Mouse (Mus musculus): ENCODE measurements around the gene Myof. TPM values are rescaled to one million over a fixed set of nuclear protein-coding genes. Genes with fewer than 3 reads are reported as not detected.

Gene Myof
- total and polyA plus RNA-seq, 2 experiments from 2014 or later, result 1.5 to 5.1 TPM

GRCm38 (mm10) chr19:37925323-37925722 is 118.1 kb downstream of the Myof start:
- Histone ChIP-seq H3K36me3 (ENCODE audit: insufficient read depth) (no peaks in the 10 kb centered on the region), H3K4me1 (ENCODE audit: insufficient read depth) (no peaks in the 10 kb centered on the region), H3K4me3 (ENCODE audit: low read depth, low read length) (no peak overlapping the region), H3K4me2 (ENCODE audit: low read depth) (no peak overlapping the region), H3K9me3 (ENCODE audit: low read length) (no peaks in the 10 kb centered on the region), H3K27me3 (ENCODE audit: insufficient read depth, low read length) (no peaks in the 10 kb centered on the region), H3K27ac (ENCODE audit: low read depth, low read length) (no peak overlapping the region), H3K9ac (no peak overlapping the region)
- TF ChIP-seq CTCF (IDR thresholded peaks at IDR 0.05; ENCODE audit: low read depth), result no peak
- ATAC-seq (no peak), DNase-seq (no peak)
- 92% methylated on average over 3 of the region's 3 CpGs for WGBS

DNA sequence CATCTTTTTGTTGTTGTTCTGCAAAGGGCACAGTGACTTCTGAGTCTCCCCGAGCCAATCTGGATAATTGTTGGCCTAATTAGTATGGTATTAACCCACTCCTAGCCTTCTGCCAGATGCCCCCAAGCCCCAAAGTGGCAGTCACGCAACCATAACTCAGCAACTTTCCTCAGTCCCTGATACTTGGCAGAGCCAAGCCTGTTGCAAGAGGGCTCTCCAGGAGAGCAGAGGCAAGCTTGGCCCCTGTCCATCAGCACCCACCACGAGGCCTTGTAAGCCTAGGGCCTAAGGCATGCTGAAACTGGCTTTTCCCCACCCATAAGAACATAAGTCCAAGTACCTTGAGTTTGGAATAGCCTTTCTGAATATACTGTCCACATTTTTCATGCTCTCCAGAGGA is 119.1 kb downstream of the Myof start:
- WGBS, result 29% methylated on average over 3 of the region's 3 CpGs
- H3K36me3 ChIP-seq (ENCODE audit: insufficient read depth), result no peaks in the 10 kb centered on the region
- no peak for TF ChIP-seq CTCF (IDR thresholded peaks at IDR 0.05; ENCODE audit: low read depth)
- H3K27me3 ChIP-seq (ENCODE audit: insufficient read depth, low read length), result no peaks in the 10 kb centered on the region
- H3K4me1 ChIP-seq (ENCODE audit: insufficient read depth), result no peaks in the 10 kb centered on the region
- ATAC-seq (no peak), DNase-seq (no peak)
- no peak overlapping the region for H3K4me3 ChIP-seq (ENCODE audit: low read depth, low read length)
- no peak overlapping the region for H3K27ac ChIP-seq (ENCODE audit: low read depth, low read length)
- no peak overlapping the region for H3K4me2 ChIP-seq (ENCODE audit: low read depth)
- no peak overlapping the region for H3K9ac ChIP-seq
- H3K9me3 ChIP-seq (ENCODE audit: low read length), result no peaks in the 10 kb centered on the region

GRCm38 (mm10) chr19:37921098-37921497 is 122.3 kb downstream of the Myof start:
- Histone ChIP-seq H3K4me1 (ENCODE audit: insufficient read depth) (no peaks in the 10 kb centered on the region), H3K9me3 (ENCODE audit: low read length) (no peaks in the 10 kb centered on the region), H3K4me3 (ENCODE audit: low read depth, low read length) (no peak overlapping the region), H3K27me3 (ENCODE audit: insufficient read depth, low read length) (no peaks in the 10 kb centered on the region), H3K36me3 (ENCODE audit: insufficient read depth) (no peaks in the 10 kb centered on the region), H3K9ac (no peak overlapping the region), H3K4me2 (ENCODE audit: low read depth) (no peak overlapping the region), H3K27ac (ENCODE audit: low read depth, low read length) (no peak overlapping the region)
- peak; percentile 29; the same call in 1 of the 2 replicates for ATAC-seq
- DNase-seq, result no peak
- 32% methylated on average over 5 of the region's 5 CpGs for WGBS
- TF ChIP-seq CTCF (IDR thresholded peaks at IDR 0.05; ENCODE audit: low read depth), result no peak

GRCm38 (mm10) chr19:37918515-37918932 is 124.9 kb downstream of the Myof start:
- TF ChIP-seq CTCF (IDR thresholded peaks at IDR 0.05; ENCODE audit: low read depth), result no peak
- no peaks in the 10 kb centered on the region for H3K4me1 ChIP-seq (ENCODE audit: insufficient read depth)
- H3K9ac ChIP-seq, result no peak overlapping the region
- H3K4me2 ChIP-seq (ENCODE audit: low read depth), result no peak overlapping the region
- 29% methylated on average over 12 of the region's 12 CpGs for WGBS
- H3K27me3 ChIP-seq (ENCODE audit: insufficient read depth, low read length), result no peaks in the 10 kb centered on the region
- H3K9me3 ChIP-seq (ENCODE audit: low read length), result no peaks in the 10 kb centered on the region
- DNase-seq (no peak), ATAC-seq (peak; percentile 70)
- no peak overlapping the region for H3K27ac ChIP-seq (ENCODE audit: low read depth, low read length)
- no peaks in the 10 kb centered on the region for H3K36me3 ChIP-seq (ENCODE audit: insufficient read depth)
- no peak overlapping the region for H3K4me3 ChIP-seq (ENCODE audit: low read depth, low read length)

DNA sequence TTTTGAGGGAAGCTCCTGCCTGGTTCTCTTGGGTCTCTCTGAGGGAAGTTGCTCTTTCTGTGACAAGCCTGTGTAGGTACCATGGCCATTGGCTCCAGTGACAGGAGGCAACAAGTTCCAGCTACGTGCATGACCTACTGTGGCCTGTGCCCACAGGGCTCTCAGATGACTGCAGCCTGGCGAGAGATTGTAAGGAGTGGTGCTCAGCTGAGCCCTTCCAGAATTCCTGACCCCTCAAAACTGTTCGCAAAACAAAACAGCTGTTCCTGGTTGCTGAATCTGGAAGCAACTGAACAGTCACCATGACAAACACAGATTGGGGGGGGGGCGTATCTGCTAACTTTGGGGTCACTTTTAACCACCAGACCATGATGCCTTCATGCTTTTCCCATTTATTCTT is 129.1 kb downstream of the Myof start:
- WGBS, result 82% methylated on average over 4 of the region's 4 CpGs
- H3K4me2 ChIP-seq (ENCODE audit: low read depth), result no peak overlapping the region
- no peaks in the 10 kb centered on the region for H3K27me3 ChIP-seq (ENCODE audit: insufficient read depth, low read length)
- H3K9ac ChIP-seq, result no peak overlapping the region
- H3K27ac ChIP-seq (ENCODE audit: low read depth, low read length), result no peak overlapping the region
- no peaks in the 10 kb centered on the region for H3K9me3 ChIP-seq (ENCODE audit: low read length)
- no peak for TF ChIP-seq CTCF (IDR thresholded peaks at IDR 0.05; ENCODE audit: low read depth)
- ATAC-seq (no peak), DNase-seq (no peak)
- no peak overlapping the region for H3K4me3 ChIP-seq (ENCODE audit: low read depth, low read length)
- no peaks in the 10 kb centered on the region for H3K36me3 ChIP-seq (ENCODE audit: insufficient read depth)
- H3K4me1 ChIP-seq (ENCODE audit: insufficient read depth), result 0 out of 2 replicates have a peak, but pooled peaks cover 5% of the 10 kb centered on the region

- H3K27ac ChIP-seq (ENCODE audit: low read depth, low read length), result no peak overlapping the region
These were observed 130.9 kb downstream of the Myof start for GRCm38 (mm10) chr19:37912501-37912900.

GRCm38 (mm10) chr19:37909830-37910261 is 133.5 kb downstream of the Myof start:
- Histone ChIP-seq H3K9ac (no peak overlapping the region), H3K36me3 (ENCODE audit: insufficient read depth) (no peaks in the 10 kb centered on the region), H3K27me3 (ENCODE audit: insufficient read depth, low read length) (no peaks in the 10 kb centered on the region), H3K4me3 (ENCODE audit: low read depth, low read length) (no peak overlapping the region), H3K27ac (ENCODE audit: low read depth, low read length) (no peak overlapping the region), H3K4me2 (ENCODE audit: low read depth) (no peak overlapping the region), H3K9me3 (ENCODE audit: low read length) (no peaks in the 10 kb centered on the region), H3K4me1 (ENCODE audit: insufficient read depth) (peaks cover 15% of the 10 kb centered on the region; the same call in 1 of the 2 replicates)
- WGBS, result 28% methylated on average over 5 of the region's 5 CpGs
- no peak for TF ChIP-seq CTCF (IDR thresholded peaks at IDR 0.05; ENCODE audit: low read depth)
- peak; percentile 67; the same call in 1 of the 2 replicates for ATAC-seq
- peak; percentile 31 for DNase-seq

More at GRCm38 (mm10) chr19:37912501-37912900, 130.9 kb downstream of the Myof start:
- WGBS, result 78% methylated on average over 6 of the region's 6 CpGs
- no peaks in the 10 kb centered on the region for H3K36me3 ChIP-seq (ENCODE audit: insufficient read depth)
- TF ChIP-seq CTCF (IDR thresholded peaks at IDR 0.05; ENCODE audit: low read depth), result no peak
- H3K4me3 ChIP-seq (ENCODE audit: low read depth, low read length), result no peak overlapping the region
- H3K9ac ChIP-seq, result no peak overlapping the region
- 0 out of 2 replicates have a peak, but pooled peaks cover 12% of the 10 kb centered on the region for H3K4me1 ChIP-seq (ENCODE audit: insufficient read depth)
- no peaks in the 10 kb centered on the region for H3K27me3 ChIP-seq (ENCODE audit: insufficient read depth, low read length)
- no peak for ATAC-seq
- no peaks in the 10 kb centered on the region for H3K9me3 ChIP-seq (ENCODE audit: low read length)
- no peak for DNase-seq
- no peak overlapping the region for H3K4me2 ChIP-seq (ENCODE audit: low read depth)

All from forebrain, postnatal 0 days (tissue).